In the genomic region with DNA sequence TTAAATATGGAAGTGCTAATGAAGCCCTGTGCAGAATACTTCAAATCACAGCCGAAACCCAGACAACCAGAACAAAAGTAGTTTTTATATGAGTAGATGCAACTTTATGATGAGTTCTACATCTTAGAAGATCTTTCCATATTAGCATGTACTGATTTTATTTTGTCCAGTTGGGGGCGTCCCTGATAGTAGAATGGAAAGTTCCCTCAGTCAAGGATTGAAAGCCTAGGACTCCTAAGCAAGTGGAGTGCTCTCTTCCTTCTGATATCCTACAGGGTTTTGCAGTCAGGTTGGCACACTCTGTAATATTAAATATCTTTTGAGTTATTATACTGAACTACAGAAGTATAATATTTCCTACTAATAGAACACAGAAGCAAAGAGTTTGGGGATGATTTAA, we compare ENCODE assay signal across 9 mouse cellular contexts.
DNase-seq lines count a peak whose midpoint lies in the region; ATAC-seq and TF ChIP-seq lines count a peak whose summit lies in the region.
"Had no signal": no experiment of that assay in that cellular context is flagged by ENCODE, and none has a peak within 500 bp of the region (broad histone marks: within the 10 kb centered on the region; RNA-seq: fewer than 3 reads in every experiment).

No protein-coding gene starts in this region.

- H3K9ac ChIP-seq in kidney, postnatal 0 days (ENCODE audit: low read depth, low read length), result no peak overlapping the region
- H3K9ac ChIP-seq: liver, embryonic 13.5 days had no signal

- H3K4me2 ChIP-seq in kidney, postnatal 0 days (ENCODE audit: low read length), result no peak overlapping the region
- H3K4me2 ChIP-seq: liver, embryonic 13.5 days had no signal

- no peaks in the 10 kb centered on the region for H3K4me1 ChIP-seq in kidney, postnatal 0 days (replicated peaks; ENCODE audit: insufficient read depth, low read length)
- H3K4me1 ChIP-seq: liver, embryonic 13.5 days had no signal

- no peaks in the 10 kb centered on the region for H3K9me3 ChIP-seq in kidney, postnatal 0 days (replicated peaks; ENCODE audit: low read length)
- H3K9me3 ChIP-seq: liver, embryonic 13.5 days had no signal

- ATAC-seq in kidney, postnatal 0 days (replicated peaks; ENCODE audit: low FRiP score, low read depth), result no peak
- ATAC-seq in megakaryocyte, adult 5-6 weeks (ENCODE audit: poor library complexity, severe bottlenecking), result no peak

- no peak overlapping the region for H3K27ac ChIP-seq in kidney, postnatal 0 days
- H3K27ac ChIP-seq: liver, embryonic 13.5 days had no signal

- intact Hi-C loops in left cerebral cortex, postnatal 4 days (cut with DNase I), result loop anchor here (5.0 kb wide), 3 partner anchors 563 to 823 kb away; a partner anchor contains a TSS

- no peaks in the 10 kb centered on the region for H3K36me3 ChIP-seq in kidney, postnatal 0 days (ENCODE audit: insufficient read depth, low read length)
- H3K36me3 ChIP-seq: liver, embryonic 13.5 days had no signal

- TF ChIP-seq CTCF in kidney, postnatal 0 days (IDR thresholded peaks at IDR 0.05; ENCODE audit: low read depth), result peak; percentile 58

- DNase-seq in kidney, postnatal 0 days (ENCODE audit: low spot score), result peak; percentile 57
- DNase-seq in kidney, adult 11 months, result no peak
- DNase-seq in MEL-GATA-1-ER (ENCODE audit: extremely low read depth, low read depth), result peak; percentile 10
- peak; percentile 17 to 66 for DNase-seq in cerebellum, postnatal 36 days
- DNase-seq in left cerebral cortex, postnatal 4 days, result peak; percentile 40
- DNase-seq in spleen, adult 18-20 months, result no peak
- DNase-seq in gastrocnemius, postnatal 10 days, result no peak
- DNase-seq: liver, embryonic 13.5 days had no signal

- no peaks in the 10 kb centered on the region for H3K27me3 ChIP-seq in kidney, postnatal 0 days (ENCODE audit: insufficient read depth, low read length)
- H3K27me3 ChIP-seq: liver, embryonic 13.5 days had no signal

- 72% methylated on average over 2 of the region's 2 CpGs for WGBS in kidney, postnatal 0 days

- H3K4me3 ChIP-seq in kidney, postnatal 0 days (replicated peaks; ENCODE audit: low read depth, low read length), result no peak overlapping the region
- H3K4me3 ChIP-seq: liver, embryonic 13.5 days had no signal

Comparison
In these comparisons a context has a peak if more than half of its experiments do, and no peak if none do; other contexts are left out.
1. DNase-seq: peak in kidney, postnatal 0 days (single experiment), MEL-GATA-1-ER (single experiment), cerebellum, postnatal 36 days (2 of 2) and left cerebral cortex, postnatal 4 days (single experiment); none in kidney, adult 11 months (single experiment), spleen, adult 18-20 months (0 of 2) and gastrocnemius, postnatal 10 days (single experiment).